Mouse (Mus musculus): ENCODE results near the gene Osbpl3. TPM values are rescaled to one million over a fixed set of nuclear protein-coding genes. Genes with fewer than 3 reads are reported as not detected.
A peak's percentile ranks its signal among the peaks of the same experiment; 100 is the strongest.

Osbpl3 gene
- total and polyA plus RNA-seq, 2 experiments, result 0.15 to 0.83 TPM

DNA sequence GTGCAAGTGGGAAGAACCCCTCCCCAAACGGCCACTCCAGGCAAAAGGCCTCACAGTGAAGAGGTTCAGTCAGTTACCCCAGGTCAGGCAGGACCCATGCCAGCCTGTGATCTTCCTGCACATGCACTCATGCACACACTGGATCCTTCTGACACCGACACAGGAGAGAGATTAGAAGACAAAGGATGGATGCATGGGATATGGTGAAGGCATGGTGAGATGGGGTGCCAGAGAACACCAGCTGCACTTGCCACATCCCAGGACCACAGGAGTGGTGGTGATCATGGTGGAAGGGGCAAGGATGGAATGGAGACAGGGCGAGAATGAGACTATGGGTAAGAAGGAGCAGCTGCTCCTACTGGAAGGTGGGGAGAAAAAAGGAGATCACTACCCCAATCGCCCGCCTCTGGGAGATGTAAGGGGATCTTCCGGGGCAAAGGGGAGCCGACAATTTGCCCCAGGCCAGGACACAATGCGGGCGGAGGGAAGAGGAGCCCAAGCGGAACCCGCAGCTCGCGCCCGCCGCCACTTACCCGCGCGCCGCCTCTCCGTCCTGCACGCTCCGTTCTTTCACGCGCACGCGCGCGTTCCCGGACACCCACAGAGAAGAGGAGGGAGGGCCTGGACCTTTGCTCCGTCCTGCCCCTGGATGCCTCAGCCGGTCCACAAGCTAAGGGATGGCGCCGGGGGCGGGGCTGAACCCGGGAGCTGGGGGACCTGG is 194.6 kb downstream of the Osbpl3 start:
- DNase-seq (ENCODE audit: extremely low read depth, low read depth, low spot score), result peak; percentile 70
- H3K79me2 ChIP-seq (ENCODE audit: control insufficient read depth, insufficient read depth, low read length), result no peaks in the 10 kb centered on the region
- H3K9ac ChIP-seq (ENCODE audit: low read depth, low read length), result peak overlapping the region; percentile 9
- TF ChIP-seq CTCF (IDR thresholded peaks at IDR 0.05; ENCODE audit: low read depth, low read length) (no peak), POLR2A (IDR thresholded peaks at IDR 0.05; ENCODE audit: extremely low read depth, insufficient read depth, low read length) (no peak)
- H3K4me3 ChIP-seq (ENCODE audit: insufficient read depth, low read depth, low read length), result peak overlapping the region; percentile 47
- no peak overlapping the region for H3K27ac ChIP-seq (replicated peaks; ENCODE audit: insufficient read depth, low read depth, low read length)
- H3K36me3 ChIP-seq (ENCODE audit: control insufficient read depth, insufficient read depth, low read length), result no peaks in the 10 kb centered on the region
- H3K27me3 ChIP-seq (ENCODE audit: control insufficient read depth, insufficient read depth, low read length), result no peaks in the 10 kb centered on the region
- peaks cover 3% of the 10 kb centered on the region; the same call in 1 of the 2 replicates for H3K4me1 ChIP-seq (ENCODE audit: control insufficient read depth, insufficient read depth, low read length)
- WGBS, result 4% methylated on average over 35 of the region's 35 CpGs

DNA sequence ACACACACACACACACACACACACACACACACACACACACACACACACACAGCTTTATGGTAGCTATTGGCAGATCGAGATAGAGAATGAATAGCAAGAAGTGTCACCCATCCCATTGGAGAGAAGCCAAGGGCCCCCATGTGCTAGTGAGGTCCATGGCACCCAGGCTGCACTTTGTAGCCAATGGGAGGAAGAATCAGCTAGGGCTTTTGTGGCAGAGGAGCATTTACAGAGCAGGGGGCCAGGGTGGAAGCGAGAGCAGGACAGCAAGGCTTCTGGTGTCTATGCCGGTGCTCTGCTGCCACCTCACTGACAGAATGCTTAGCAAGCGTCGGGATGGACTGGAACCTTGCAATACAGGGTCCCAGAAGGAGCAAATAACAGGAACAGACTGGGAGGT is 200.6 kb downstream of the Osbpl3 start:
- Histone ChIP-seq H3K36me3 (ENCODE audit: control insufficient read depth, insufficient read depth, low read length) (no peaks in the 10 kb centered on the region), H3K4me3 (ENCODE audit: insufficient read depth, low read depth, low read length) (no peak overlapping the region), H3K4me1 (ENCODE audit: control insufficient read depth, insufficient read depth, low read length) (no peaks in the 10 kb centered on the region), H3K27me3 (ENCODE audit: control insufficient read depth, insufficient read depth, low read length) (no peaks in the 10 kb centered on the region), H3K79me2 (ENCODE audit: control insufficient read depth, insufficient read depth, low read length) (no peaks in the 10 kb centered on the region), H3K27ac (replicated peaks; ENCODE audit: insufficient read depth, low read depth, low read length) (no peak overlapping the region), H3K9ac (ENCODE audit: low read depth, low read length) (no peak overlapping the region)
- no peak for DNase-seq (ENCODE audit: extremely low read depth, low read depth, low spot score)
- TF ChIP-seq CTCF (IDR thresholded peaks at IDR 0.05; ENCODE audit: low read depth, low read length), result no peak
- no peak for TF ChIP-seq POLR2A (IDR thresholded peaks at IDR 0.05; ENCODE audit: extremely low read depth, insufficient read depth, low read length)
- 73% methylated on average over 5 of the region's 5 CpGs for WGBS

DNA sequence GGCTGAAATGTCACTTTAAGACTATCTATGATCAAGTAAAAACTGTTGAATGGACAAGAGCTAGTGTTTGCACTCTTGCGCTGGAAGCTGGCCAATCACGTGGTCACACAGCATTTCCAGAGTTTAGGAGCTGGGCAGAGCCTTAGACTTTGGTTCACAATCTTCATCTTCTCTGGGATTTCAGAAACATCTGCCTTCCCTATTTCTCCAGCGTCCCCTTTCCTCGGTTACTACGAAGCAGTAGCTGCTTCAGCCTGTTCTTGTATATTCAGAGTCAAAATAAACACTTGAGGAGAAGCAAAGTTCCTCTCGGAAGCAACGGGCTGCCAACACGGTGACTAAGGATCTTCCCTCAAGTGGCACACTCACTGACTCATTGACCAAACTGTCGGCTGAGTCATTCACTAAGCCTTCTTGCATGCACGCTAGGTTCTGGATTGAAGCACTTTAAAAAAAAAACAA is 201.2 kb downstream of the Osbpl3 start:
- WGBS, result 8% methylated on average over 10 of the region's 10 CpGs
- Histone ChIP-seq H3K9ac (ENCODE audit: low read depth, low read length) (peak overlapping the region; percentile 35; the same call in 1 of the 2 replicates), H3K27ac (replicated peaks; ENCODE audit: insufficient read depth, low read depth, low read length) (no peak overlapping the region), H3K4me1 (ENCODE audit: control insufficient read depth, insufficient read depth, low read length) (no peaks in the 10 kb centered on the region), H3K4me3 (ENCODE audit: insufficient read depth, low read depth, low read length) (peak overlapping the region; percentile 43), H3K27me3 (ENCODE audit: control insufficient read depth, insufficient read depth, low read length) (no peaks in the 10 kb centered on the region), H3K79me2 (ENCODE audit: control insufficient read depth, insufficient read depth, low read length) (no peaks in the 10 kb centered on the region), H3K36me3 (ENCODE audit: control insufficient read depth, insufficient read depth, low read length) (no peaks in the 10 kb centered on the region)
- peak; percentile 87 for DNase-seq (ENCODE audit: extremely low read depth, low read depth, low spot score)
- TF ChIP-seq POLR2A (IDR thresholded peaks at IDR 0.05; ENCODE audit: extremely low read depth, insufficient read depth, low read length) (no peak), CTCF (IDR thresholded peaks at IDR 0.05; ENCODE audit: low read depth, low read length) (no peak)

- Histone ChIP-seq H3K27me3 (ENCODE audit: control insufficient read depth, insufficient read depth, low read length) (no peaks in the 10 kb centered on the region), H3K4me1 (ENCODE audit: control insufficient read depth, insufficient read depth, low read length) (no peaks in the 10 kb centered on the region), H3K79me2 (ENCODE audit: control insufficient read depth, insufficient read depth, low read length) (no peaks in the 10 kb centered on the region), H3K27ac (replicated peaks; ENCODE audit: insufficient read depth, low read depth, low read length) (no peak overlapping the region), H3K36me3 (ENCODE audit: control insufficient read depth, insufficient read depth, low read length) (no peaks in the 10 kb centered on the region), H3K9ac (ENCODE audit: low read depth, low read length) (no peak overlapping the region), H3K4me3 (ENCODE audit: insufficient read depth, low read depth, low read length) (no peak overlapping the region)
- no peak for TF ChIP-seq CTCF (IDR thresholded peaks at IDR 0.05; ENCODE audit: low read depth, low read length)
- no peak for TF ChIP-seq POLR2A (IDR thresholded peaks at IDR 0.05; ENCODE audit: extremely low read depth, insufficient read depth, low read length)
- DNase-seq (ENCODE audit: extremely low read depth, low read depth, low spot score), result peak; percentile 38
- WGBS, result 83% methylated on average over 5 of the region's 5 CpGs
These were observed 203.3 kb downstream of the Osbpl3 start for GRCm38 (mm10) chr6:50252690-50253089.

DNA sequence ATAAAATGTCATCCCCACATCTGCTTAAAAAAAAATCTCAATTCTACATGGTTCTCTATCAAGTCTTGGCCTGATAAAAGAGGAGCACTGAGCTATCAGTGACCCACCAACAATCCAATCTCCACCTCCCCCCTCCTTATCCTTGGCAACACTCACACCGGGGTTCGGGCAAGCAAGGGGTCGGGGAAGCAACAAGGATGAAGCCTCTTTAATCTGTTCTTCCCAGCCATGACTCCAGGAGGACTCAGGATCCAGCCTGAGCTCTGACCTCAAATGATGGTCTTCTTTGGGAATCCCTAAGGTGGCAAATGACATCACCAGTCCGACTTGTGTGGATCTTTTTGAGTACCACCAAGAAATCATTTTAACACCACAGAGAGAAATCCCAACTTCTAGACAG is 208.2 kb downstream of the Osbpl3 start:
- Histone ChIP-seq H3K79me2 (ENCODE audit: control insufficient read depth, insufficient read depth, low read length) (no peaks in the 10 kb centered on the region), H3K27ac (replicated peaks; ENCODE audit: insufficient read depth, low read depth, low read length) (no peak overlapping the region), H3K9ac (ENCODE audit: low read depth, low read length) (no peak overlapping the region), H3K4me1 (ENCODE audit: control insufficient read depth, insufficient read depth, low read length) (no peaks in the 10 kb centered on the region), H3K4me3 (ENCODE audit: insufficient read depth, low read depth, low read length) (no peak overlapping the region), H3K36me3 (ENCODE audit: control insufficient read depth, insufficient read depth, low read length) (no peaks in the 10 kb centered on the region), H3K27me3 (ENCODE audit: control insufficient read depth, insufficient read depth, low read length) (no peaks in the 10 kb centered on the region)
- DNase-seq (ENCODE audit: extremely low read depth, low read depth, low spot score), result no peak
- 89% methylated on average over 4 of the region's 4 CpGs for WGBS
- TF ChIP-seq CTCF (IDR thresholded peaks at IDR 0.05; ENCODE audit: low read depth, low read length), result no peak

DNA sequence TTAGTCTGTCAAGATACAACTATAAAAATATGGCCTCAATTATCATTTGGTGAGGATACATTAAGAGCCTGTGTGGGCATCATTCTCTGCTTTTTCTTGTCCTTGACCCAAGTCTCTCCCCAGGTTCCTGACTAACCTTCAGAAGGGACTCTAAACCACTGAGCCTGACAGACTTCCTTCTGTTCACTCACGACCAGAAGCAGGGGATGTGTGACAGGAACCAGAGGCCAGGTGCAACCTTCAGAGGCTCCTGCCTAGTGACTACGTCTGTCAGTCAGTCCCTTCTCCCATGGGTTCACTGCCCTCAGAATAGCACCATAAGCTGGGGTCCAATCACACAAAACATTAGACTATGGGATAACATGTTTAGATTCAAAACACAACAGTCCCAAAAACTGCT is 208.6 kb downstream of the Osbpl3 start:
- Histone ChIP-seq H3K79me2 (ENCODE audit: control insufficient read depth, insufficient read depth, low read length) (no peaks in the 10 kb centered on the region), H3K4me3 (ENCODE audit: insufficient read depth, low read depth, low read length) (no peak overlapping the region), H3K9ac (ENCODE audit: low read depth, low read length) (no peak overlapping the region), H3K36me3 (ENCODE audit: control insufficient read depth, insufficient read depth, low read length) (no peaks in the 10 kb centered on the region), H3K27me3 (ENCODE audit: control insufficient read depth, insufficient read depth, low read length) (no peaks in the 10 kb centered on the region), H3K4me1 (ENCODE audit: control insufficient read depth, insufficient read depth, low read length) (no peaks in the 10 kb centered on the region), H3K27ac (replicated peaks; ENCODE audit: insufficient read depth, low read depth, low read length) (no peak overlapping the region)
- no peak for DNase-seq (ENCODE audit: extremely low read depth, low read depth, low spot score)
- 84% methylated on average over 2 of the region's 2 CpGs for whole genome bisulfite sequencing
- no peak for TF ChIP-seq CTCF (IDR thresholded peaks at IDR 0.05; ENCODE audit: low read depth, low read length)
- TF ChIP-seq POLR2A (IDR thresholded peaks at IDR 0.05; ENCODE audit: extremely low read depth, insufficient read depth, low read length), result no peak
